Mouse (Mus musculus): ENCODE data around the gene Tshr. TPM values are rescaled to one million over a fixed set of nuclear protein-coding genes. Genes with fewer than 3 reads are reported as not detected.
A peak's percentile ranks its signal among the peaks of the same experiment; 100 is the strongest.
"Not testable (repeated sequence)": the region's sequence is repeated elsewhere in the genome, so short reads cannot be mapped to it uniquely, and the experiment has no call there.

Gene Tshr
- polyA plus RNA-seq (2015; fragmentation: Nextera tagmentation; extraction: Ambion mirVana): 0.67 and 0.81 TPM in 2 replicates

DNA sequence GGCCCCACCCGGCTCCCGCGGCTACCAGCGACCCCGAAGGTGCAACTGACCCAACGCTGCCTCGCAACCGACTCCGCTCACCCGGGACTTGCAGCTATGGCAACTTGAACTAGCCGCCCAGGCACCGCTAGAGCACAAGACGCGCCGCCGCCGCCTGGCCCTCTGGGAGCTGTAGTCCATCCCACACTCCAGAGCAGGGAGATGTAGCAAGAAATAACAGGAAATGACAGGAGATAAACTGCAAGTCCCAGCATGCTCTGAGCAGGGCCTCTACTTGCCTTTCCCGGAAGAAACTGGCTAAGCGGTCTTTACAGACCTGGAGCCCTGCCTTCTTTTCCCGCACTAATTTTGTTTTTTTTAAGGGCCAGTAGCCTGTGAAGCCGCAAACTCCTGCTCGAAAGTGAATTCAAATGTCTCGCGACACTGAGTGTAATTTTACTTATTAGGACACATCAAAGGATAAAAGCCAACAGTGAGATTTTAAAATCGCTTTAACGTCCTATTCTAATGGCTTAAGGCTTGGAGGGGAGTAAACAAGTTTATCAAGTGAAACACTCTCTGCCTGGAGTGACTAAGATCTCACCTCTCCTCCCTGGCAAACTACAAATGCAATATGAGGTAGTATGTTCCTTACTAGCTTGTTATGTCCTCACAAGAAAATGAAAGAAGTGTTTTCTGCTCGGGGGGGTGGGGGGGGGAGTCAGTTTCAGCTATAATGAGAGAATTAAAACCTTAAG is at the start of gene Tshr, which contains the start of gene Cep128:
TSS of gene Tshr (plus strand) at position 283 of the 737 bp plus-strand sequence.
TSS of gene Cep128 (minus strand) at position 129 of the 737 bp plus-strand sequence.
- peaks cover 5% of the 10 kb centered on the region for H3K4me1 ChIP-seq (replicated peaks)
- no peaks in the 10 kb centered on the region for H3K36me3 ChIP-seq
- WGBS: 1% methylated on average over 27 of the region's 27 CpGs
- peak within 1 kb of the TSS; percentile 40 for H3K9ac ChIP-seq
- H3K9me3 ChIP-seq: no peaks in the 10 kb centered on the region
- peak within 1 kb of the TSS; percentile 55 for H3K4me3 ChIP-seq
- ATAC-seq (ENCODE audit: low FRiP score, low read depth): peak; percentile 100
- no peaks in the 10 kb centered on the region for H3K27me3 ChIP-seq
- no peak within 1 kb of the TSS for H3K27ac ChIP-seq (replicated peaks)
- peak within 1 kb of the TSS; percentile 92 for H3K4me2 ChIP-seq

DNA sequence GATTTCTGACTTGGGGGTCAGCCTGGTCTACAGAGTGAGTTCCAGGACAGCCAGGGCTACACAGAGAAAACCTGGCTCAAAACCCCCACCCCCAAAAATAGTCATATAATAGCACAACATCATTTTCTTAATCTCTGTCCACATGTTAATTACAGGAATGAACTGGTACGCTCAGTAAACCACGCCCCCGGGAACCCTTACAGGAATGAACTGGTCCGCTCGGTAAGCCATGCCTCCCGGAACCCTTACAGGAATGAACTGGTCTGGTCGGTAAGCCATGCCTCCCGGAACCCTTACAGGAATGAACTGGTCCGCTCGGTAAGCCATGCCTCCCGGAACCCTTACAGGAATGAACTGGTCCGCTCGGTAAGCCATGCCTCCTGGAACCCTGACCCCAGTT is 45.7 kb upstream of the Tshr start:
- not testable (repeated sequence) for H3K9me3 ChIP-seq; H3K36me3 ChIP-seq; H3K9ac ChIP-seq; H3K4me3 ChIP-seq; ATAC-seq (ENCODE audit: low FRiP score, low read depth); H3K4me2 ChIP-seq; H3K27ac ChIP-seq (replicated peaks); H3K4me1 ChIP-seq (replicated peaks); H3K27me3 ChIP-seq
- WGBS: 95% methylated on average over 13 of the region's 13 CpGs

DNA sequence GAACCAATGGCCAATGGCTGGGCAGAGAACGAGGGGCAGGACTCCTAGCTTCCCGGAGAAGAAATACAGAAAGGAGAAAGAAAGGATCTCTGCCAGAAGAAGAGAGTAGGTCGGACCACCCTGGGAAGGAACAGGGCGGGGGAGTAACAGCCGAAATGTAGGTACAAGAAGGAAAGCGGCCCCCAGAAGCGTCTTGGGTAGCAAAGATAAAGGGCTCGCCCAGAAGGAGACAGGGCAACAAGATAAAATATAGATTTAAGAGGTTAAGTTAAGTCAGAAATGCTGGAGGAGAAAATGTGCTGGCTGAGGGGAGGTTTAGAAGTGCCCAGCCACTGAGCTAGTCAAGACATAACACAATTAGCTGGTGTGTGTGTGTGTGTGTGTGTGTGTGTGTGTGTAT is 30.6 kb upstream of the Tshr start:
- Histone ChIP-seq H3K27ac (replicated peaks) (no peak overlapping the region), H3K36me3 (no peaks in the 10 kb centered on the region), H3K4me3 (no peak overlapping the region), H3K9me3 (no peaks in the 10 kb centered on the region), H3K4me1 (replicated peaks) (no peaks in the 10 kb centered on the region), H3K27me3 (no peaks in the 10 kb centered on the region), H3K4me2 (no peak overlapping the region), H3K9ac (no peak overlapping the region)
- ATAC-seq (ENCODE audit: low FRiP score, low read depth): no peak
- WGBS: 92% methylated on average over 8 of the region's 8 CpGs

DNA sequence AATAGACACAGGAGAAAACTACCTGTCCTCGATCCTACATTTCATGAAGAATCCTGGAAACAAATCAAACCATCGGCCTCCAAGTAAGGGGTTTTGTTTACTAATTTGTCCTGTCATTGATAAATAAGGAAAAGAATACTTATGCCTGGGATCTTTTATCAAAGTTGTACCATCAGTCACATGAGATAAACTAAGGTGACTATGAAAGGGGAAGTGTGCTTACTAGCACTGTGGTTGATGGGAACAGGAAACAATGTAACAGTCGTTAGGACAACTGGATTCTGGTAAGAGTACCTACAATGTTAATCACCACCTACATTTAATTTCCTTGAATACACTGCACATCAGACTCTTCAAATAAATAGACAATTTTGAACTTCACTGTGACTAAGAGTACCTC is 15.2 kb upstream of the Tshr start:
- WGBS: 90% methylated on average over 3 of the region's 3 CpGs

DNA sequence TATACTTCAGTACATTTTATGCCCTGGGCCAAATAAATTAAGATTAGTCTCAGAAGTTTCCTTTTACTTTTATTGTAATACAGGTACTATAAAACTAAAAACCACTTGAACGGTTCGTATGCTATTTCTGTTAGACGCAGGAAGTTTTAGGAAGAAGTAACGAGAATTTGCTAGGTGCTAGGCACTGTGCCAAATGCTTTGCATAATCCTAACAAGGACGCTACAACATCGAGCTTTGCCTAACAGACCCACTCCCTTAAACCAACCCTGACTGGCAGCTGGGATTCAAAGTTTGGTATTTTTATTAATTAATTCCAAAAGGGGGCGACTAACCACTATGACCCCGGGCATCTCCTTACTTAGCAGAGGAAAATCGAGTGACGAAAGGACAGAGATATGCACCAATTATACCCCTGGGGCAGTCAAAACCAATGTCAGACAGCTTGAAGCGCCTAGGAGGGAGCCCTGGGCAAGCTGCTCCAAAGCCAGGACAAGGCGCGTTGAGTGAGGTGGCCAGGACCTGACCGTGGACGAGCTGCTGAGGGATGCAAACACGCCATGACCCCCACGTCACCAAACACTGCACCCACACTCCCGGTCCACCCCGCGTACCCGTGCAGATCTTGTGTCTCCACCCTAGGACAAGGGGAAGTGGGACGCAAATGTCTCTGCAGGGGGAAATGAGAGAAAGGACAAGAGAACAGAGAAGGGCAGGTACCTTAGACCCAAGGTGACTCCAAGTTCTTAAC is 673 bp upstream of the Tshr start:
- Histone ChIP-seq H3K9ac (peak overlapping the region; percentile 38), H3K36me3 (no peaks in the 10 kb centered on the region), H3K4me2 (peak overlapping the region; percentile 92), H3K27me3 (no peaks in the 10 kb centered on the region), H3K4me3 (peak overlapping the region; percentile 55), H3K9me3 (no peaks in the 10 kb centered on the region), H3K27ac (replicated peaks) (no peak overlapping the region), H3K4me1 (replicated peaks) (peaks cover 5% of the 10 kb centered on the region)
- peak; percentile 70 for ATAC-seq (ENCODE audit: low FRiP score, low read depth)
- WGBS: 7% methylated on average over 22 of the region's 22 CpGs

More for the DNA sequence above, 15.2 kb upstream of the Tshr start:
- no peaks in the 10 kb centered on the region for H3K4me1 ChIP-seq (replicated peaks)
- no peaks in the 10 kb centered on the region for H3K36me3 ChIP-seq
- H3K9ac ChIP-seq: no peak overlapping the region
- no peaks in the 10 kb centered on the region for H3K27me3 ChIP-seq
- no peak overlapping the region for H3K4me3 ChIP-seq
- ATAC-seq (ENCODE audit: low FRiP score, low read depth): no peak
- no peak overlapping the region for H3K4me2 ChIP-seq
- H3K27ac ChIP-seq (replicated peaks): no peak overlapping the region
- no peaks in the 10 kb centered on the region for H3K9me3 ChIP-seq

DNA sequence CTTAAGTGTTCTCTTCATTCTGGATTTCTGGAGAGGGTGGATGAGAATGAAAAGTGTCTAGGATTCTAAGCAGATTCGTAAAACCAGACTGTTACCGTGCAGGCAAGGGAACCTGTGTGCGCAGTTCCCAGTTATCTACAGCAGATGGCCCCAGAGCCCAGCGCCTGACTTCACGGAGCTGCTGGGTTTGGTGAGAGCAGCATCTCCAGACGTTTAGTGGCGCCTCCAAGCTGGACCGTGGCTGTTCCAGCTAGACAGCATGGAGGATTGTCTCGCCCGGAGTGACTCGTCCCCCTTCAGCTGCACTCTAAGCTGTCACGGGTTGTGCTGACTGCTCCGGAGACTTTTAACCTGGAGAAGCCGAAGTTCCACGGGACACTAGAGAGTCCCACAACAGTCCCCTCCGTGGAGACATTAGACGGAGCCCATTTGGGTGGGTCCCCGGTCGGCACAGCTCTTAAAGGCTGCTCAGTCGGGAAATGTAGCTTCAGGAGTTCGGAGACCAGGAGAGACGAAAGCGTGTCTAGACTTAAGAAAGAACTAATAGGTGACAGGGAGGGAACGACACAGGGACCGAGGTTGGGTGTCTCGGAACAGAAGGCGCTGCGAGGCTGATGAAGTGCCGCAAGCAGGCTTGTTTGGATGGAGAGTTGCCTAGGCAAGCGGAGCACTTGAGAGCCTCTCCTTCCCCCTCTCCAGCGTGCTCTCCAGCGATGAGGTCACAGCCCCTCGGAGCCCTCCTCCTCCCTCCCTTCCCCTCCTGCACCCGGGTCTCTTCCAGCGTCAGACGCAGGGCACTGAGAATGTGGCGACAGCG is 16.1 kb downstream of the Tshr start:
- peak overlapping the region; percentile 88 for H3K4me2 ChIP-seq
- H3K4me1 ChIP-seq (replicated peaks): peaks cover 10% of the 10 kb centered on the region
- no peak overlapping the region for H3K27ac ChIP-seq (replicated peaks)
- peaks cover 17% of the 10 kb centered on the region; the same call in 1 of the 2 replicates for H3K27me3 ChIP-seq
- peak; percentile 93 for ATAC-seq (ENCODE audit: low FRiP score, low read depth)
- H3K9ac ChIP-seq: peak overlapping the region; percentile 34
- H3K4me3 ChIP-seq: peak overlapping the region; percentile 49
- WGBS: 0% methylated on average over 37 of the region's 38 CpGs
- no peaks in the 10 kb centered on the region for H3K9me3 ChIP-seq
- no peaks in the 10 kb centered on the region for H3K36me3 ChIP-seq

DNA sequence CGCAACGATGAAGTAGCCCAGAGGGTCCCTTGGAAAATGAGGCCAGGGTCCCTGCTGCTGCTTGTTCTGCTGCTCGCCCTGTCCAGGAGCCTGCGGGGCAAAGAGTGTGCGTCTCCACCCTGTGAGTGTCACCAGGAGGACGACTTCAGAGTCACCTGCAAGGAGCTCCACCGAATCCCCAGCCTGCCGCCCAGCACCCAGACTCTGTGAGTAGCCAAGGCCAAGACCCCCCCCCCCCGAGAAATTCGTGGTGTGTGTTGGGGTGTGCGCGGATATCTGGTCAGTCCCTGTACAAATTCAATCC is 16.6 kb downstream of the Tshr start:
- Histone ChIP-seq H3K4me1 (replicated peaks) (peaks cover 10% of the 10 kb centered on the region), H3K4me3 (peak overlapping the region; percentile 49), H3K27ac (replicated peaks) (no peak overlapping the region), H3K4me2 (peak overlapping the region; percentile 88), H3K9me3 (no peaks in the 10 kb centered on the region), H3K36me3 (no peaks in the 10 kb centered on the region), H3K9ac (peak overlapping the region; percentile 34), H3K27me3 (peaks cover 17% of the 10 kb centered on the region; the same call in 1 of the 2 replicates)
- 5% methylated on average over 12 of the region's 12 CpGs for WGBS
- no peak; the same call in 1 of the 2 replicates for ATAC-seq (ENCODE audit: low FRiP score, low read depth)

DNA sequence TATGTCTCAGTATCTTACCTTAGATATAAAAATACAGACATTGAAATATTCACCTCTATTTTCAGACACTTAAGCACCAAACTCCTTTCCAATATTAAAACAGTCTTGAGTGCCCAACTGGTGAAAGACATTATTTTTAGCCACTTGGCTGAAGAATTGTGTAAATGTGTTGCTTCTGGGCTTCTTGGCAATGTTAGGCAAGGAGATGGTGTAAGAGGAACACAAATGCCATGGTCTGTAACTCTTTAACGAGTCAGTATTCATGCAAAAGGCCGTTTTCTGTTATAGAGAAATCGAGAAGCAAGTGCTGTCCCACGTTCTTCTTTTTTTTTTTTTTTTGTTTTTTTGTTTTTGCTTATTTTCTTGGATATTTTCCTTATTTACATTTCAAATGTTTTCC is 25.9 kb downstream of the Tshr start:
- no peak overlapping the region for H3K4me3 ChIP-seq
- H3K9me3 ChIP-seq: no peaks in the 10 kb centered on the region
- 92% methylated on average over 4 of the region's 4 CpGs for WGBS
- no peak overlapping the region for H3K4me2 ChIP-seq
- H3K36me3 ChIP-seq: no peaks in the 10 kb centered on the region
- H3K27ac ChIP-seq (replicated peaks): no peak overlapping the region
- ATAC-seq (ENCODE audit: low FRiP score, low read depth): no peak
- H3K27me3 ChIP-seq: no peaks in the 10 kb centered on the region; the same call in 1 of the 2 replicates
- H3K9ac ChIP-seq: no peak overlapping the region
- peaks cover 18% of the 10 kb centered on the region for H3K4me1 ChIP-seq (replicated peaks)

DNA sequence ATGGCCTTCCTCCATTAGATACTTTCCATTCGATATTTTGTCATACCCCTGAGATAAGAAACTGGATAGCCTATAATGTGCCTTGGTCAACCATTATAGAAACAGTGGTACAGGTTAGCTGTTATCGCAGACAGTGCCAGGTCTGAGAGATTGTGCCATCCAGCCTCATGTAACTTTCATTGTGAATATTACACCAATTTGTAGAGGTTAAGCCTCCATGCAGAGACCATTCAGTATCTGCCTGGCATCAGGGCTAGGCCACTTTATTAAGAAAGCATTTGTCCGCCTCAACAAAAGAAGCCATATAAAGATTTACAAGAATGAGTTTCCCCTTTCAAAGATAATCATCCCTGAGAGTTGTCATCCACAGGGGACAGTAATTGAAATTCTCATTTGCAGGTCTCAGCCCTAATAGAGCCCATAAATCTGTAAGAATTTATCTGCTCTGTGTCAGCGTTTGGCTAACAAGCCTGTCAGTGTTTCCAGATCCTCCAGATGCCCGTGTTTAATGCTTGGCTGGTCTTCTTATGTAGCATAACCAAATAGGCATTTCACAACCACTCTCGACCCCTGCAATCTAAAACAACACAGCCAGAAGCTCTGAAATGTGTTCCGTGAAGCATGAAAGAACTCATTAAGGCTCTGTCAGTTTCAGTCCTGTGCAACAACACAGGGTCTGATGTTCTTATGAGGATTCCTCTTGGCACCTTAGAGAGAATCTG is 28.3 kb downstream of the Tshr start:
- Histone ChIP-seq H3K36me3 (no peaks in the 10 kb centered on the region), H3K27me3 (0 out of 2 replicates have a peak, but pooled peaks cover 3% of the 10 kb centered on the region), H3K4me1 (replicated peaks) (peaks cover 18% of the 10 kb centered on the region), H3K9me3 (no peaks in the 10 kb centered on the region), H3K9ac (no peak overlapping the region), H3K4me3 (no peak overlapping the region), H3K4me2 (no peak overlapping the region), H3K27ac (replicated peaks) (peak overlapping the region; percentile 26; the same call in 1 of the 2 replicates)
- WGBS: 17% methylated on average over 7 of the region's 7 CpGs
- ATAC-seq (ENCODE audit: low FRiP score, low read depth): peak; percentile 89

DNA sequence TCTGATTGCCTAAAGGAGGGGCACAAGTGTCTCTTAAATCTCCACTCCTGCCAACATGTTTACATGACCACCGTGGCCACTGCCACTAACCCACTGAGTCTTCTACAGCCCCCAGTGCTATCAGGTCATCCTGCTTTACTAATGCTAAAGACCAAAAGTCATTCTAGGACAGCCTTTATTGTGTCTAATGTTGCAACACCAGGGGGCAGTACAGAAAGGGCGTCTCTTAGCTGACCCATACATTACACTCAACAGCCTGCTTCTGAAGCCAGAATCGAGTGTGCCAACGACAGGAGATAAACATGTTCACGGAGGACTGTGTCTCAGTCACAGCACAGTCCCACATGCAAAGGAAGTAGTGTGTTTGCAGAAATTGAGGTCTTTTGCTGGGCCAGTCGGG is 30.7 kb downstream of the Tshr start:
- Histone ChIP-seq H3K4me2 (no peak overlapping the region), H3K4me1 (replicated peaks) (peaks cover 18% of the 10 kb centered on the region), H3K9me3 (no peaks in the 10 kb centered on the region), H3K4me3 (no peak overlapping the region), H3K27me3 (0 out of 2 replicates have a peak, but pooled peaks cover 8% of the 10 kb centered on the region), H3K9ac (no peak overlapping the region), H3K27ac (replicated peaks) (no peak overlapping the region), H3K36me3 (no peaks in the 10 kb centered on the region)
- WGBS: 69% methylated on average over 6 of the region's 6 CpGs
- no peak for ATAC-seq (ENCODE audit: low FRiP score, low read depth)

DNA sequence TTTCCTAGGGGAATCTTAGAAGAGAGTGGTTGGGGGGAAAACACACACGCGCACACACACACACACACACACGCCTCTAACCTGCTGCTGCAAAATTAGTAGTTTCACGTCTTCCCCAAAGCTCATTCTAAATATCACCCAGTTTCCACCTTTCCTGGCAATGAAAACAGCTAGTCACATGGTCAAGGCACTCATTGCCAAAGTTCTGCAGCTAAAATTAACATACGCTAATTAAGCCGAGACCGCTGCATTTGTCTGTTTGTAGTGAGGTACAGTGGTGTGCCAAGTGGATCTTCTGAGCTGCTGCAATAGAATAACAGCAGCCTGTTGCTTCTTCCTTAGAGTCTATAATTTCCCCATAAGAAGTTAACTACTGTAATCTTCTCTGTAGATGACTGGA is 32.5 kb downstream of the Tshr start:
- Histone ChIP-seq H3K9ac (no peak overlapping the region), H3K4me1 (replicated peaks) (peaks cover 18% of the 10 kb centered on the region), H3K27me3 (0 out of 2 replicates have a peak, but pooled peaks cover 8% of the 10 kb centered on the region), H3K36me3 (no peaks in the 10 kb centered on the region), H3K27ac (replicated peaks) (no peak overlapping the region), H3K4me3 (no peak overlapping the region), H3K9me3 (no peaks in the 10 kb centered on the region), H3K4me2 (no peak overlapping the region)
- no peak for ATAC-seq (ENCODE audit: low FRiP score, low read depth)
- 77% methylated on average over 7 of the region's 7 CpGs for WGBS

Data from hindbrain, embryonic 15.5 days (tissue).